Mouse (Mus musculus) A20 (cell line): Measurements from ENCODE around the gene Aspn.
"Not testable (repeated sequence)": the region's sequence is repeated elsewhere in the genome, so short reads cannot be mapped to it uniquely, and the experiment has no call there.

ENCODE experiments used
- DNase-seq: peaks from one replicate; pipeline ENCODE4 v3.0.0-alpha.2; 2011; ENCODE audit warnings: low read depth, low spot score

Gene Aspn

GRCm38 (mm10) chr13:49584307-49585005 lies 40.2 kb downstream of the Aspn start:
- no peak for DNase-seq

GRCm38 (mm10) chr13:49586062-49586461 lies 41.8 kb downstream of the Aspn start:
- no peak for DNase-seq

GRCm38 (mm10) chr13:49602541-49602940 lies 58.3 kb downstream of the Aspn start:
- DNase-seq, result not testable (repeated sequence)

GRCm38 (mm10) chr13:49603603-49604002 lies 59.4 kb downstream of the Aspn start:
- no peak for DNase-seq

DNA sequence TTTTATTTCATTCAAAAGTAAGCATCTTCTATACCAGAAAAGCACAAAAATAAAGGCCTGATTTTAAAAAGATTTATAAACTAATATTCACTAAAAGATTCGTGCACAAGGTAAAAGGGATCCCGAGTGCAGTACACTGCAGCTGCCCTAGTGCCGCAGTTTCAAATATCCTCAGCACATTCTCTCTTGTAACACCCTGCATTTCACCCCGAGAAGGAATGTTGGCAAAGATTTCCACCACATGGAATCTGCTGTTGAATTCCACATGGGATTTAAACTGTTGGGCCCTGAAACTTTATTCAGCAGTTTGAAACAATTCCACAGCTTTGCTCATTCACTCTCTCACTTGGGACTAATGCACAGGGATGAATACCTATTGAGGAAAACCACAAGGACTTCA lies 63.5 kb downstream of the Aspn start, which contains the start of gene Ogn:
Gene Ogn (plus strand): TSS at position 333 of the 400 bp plus-strand sequence.
- DNase-seq, result no peak

- no peak for DNase-seq
Measured at GRCm38 (mm10) chr13:49608589-49609322, 64.5 kb downstream of the Aspn start.

DNA sequence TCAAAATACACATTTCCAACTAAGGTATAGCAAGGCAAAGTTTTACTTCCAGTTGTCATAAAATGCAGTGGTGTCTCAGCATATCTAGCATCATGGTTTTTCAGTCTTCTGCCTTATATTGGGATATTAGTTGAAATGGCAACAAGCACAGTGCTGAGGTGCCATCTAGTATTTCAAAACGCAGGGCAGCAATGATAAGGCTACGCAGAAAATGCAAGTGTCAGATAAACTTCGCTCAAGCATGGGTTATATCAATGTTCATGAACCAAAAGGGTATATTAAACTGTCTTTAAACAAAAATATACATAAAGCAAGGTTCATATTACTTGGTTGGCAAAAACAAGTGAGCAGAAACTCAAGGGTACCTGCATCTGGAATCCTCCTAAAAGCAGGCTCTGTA lies 72.8 kb downstream of the Aspn start:
- no peak for DNase-seq
